Mouse (Mus musculus) adrenal gland (tissue): ENCODE measurements around the gene Lrrc7.

ENCODE experiments used
- intact Hi-C: fragments of 180-260 bp; cut with DNase I; formaldehyde crosslinking; loops from one replicate; pipeline ENCODE4 v1.15.1; 2025
- long read RNA-seq, 2 experiments: library from polyadenylated mRNA; unstranded; transcript quantifications; one replicate each; pipeline ENCODE4 v2.0.0; 2020; ENCODE audit warnings: borderline replicate concordance in 1 of 2; ENCODE audit not compliant: insufficient replicate concordance in 1 of 2

Gene Lrrc7
- long read RNA-seq, experiment 1, result 0 reads
- long read RNA-seq, experiment 2, result 0 reads

DNA sequence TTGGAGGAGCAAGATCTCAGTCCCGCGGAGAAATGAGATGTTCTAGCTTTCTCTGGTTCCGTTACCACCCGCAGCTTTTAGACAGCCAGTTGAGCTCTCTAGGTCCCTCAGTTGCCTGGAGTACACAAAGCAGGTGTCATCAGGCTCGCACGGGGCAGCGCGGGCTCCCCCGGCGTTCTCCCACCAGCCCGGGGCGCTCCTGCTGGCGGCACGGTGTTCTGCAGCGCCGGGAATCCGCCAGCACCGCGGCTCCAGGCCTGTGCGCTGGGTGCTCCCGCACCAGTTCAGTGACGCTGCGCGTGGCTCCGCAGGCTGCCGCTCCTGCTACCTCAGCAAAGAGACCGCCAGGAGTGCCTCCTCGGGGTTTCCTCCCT is at the start of gene Lrrc7:
Gene Lrrc7 (minus strand): TSS at position 235 of the 374 bp plus-strand sequence.
- intact Hi-C loops, result no loop called here

DNA sequence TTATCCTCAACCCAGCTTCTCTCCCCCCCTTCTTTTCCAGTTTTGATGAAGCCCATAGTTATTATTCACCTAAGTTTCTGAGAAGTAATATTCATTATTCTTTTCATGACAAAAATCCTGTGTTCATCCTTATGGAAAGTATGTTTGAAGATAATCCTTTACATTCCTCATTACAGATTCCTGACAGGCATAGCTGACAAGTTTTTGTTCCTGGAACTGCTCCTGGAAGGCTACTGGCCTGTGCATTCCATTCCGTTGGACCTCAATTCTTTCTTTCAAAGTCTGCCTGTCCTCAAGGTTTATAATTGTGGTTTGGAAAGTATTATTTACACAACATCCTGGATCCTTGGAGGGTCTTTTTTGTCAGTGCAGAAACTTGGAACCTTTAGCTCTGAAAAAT is 45.0 kb upstream of the Lrrc7 start:
- intact Hi-C loops, result no loop called here

- intact Hi-C loops, result no loop called here
Observed at GRCm38 (mm10) chr3:158605274-158605673, 43.3 kb upstream of the Lrrc7 start.

- intact Hi-C loops, result no loop called here
Observed at GRCm38 (mm10) chr3:158561256-158561986, 600 bp downstream of the Lrrc7 start.

- intact Hi-C loops, result no loop called here
Observed at GRCm38 (mm10) chr3:158560891-158561255, 1.1 kb downstream of the Lrrc7 start.

GRCm38 (mm10) chr3:158559691-158560650 is 2.0 kb downstream of the Lrrc7 start:
- intact Hi-C loops, result no loop called here

DNA sequence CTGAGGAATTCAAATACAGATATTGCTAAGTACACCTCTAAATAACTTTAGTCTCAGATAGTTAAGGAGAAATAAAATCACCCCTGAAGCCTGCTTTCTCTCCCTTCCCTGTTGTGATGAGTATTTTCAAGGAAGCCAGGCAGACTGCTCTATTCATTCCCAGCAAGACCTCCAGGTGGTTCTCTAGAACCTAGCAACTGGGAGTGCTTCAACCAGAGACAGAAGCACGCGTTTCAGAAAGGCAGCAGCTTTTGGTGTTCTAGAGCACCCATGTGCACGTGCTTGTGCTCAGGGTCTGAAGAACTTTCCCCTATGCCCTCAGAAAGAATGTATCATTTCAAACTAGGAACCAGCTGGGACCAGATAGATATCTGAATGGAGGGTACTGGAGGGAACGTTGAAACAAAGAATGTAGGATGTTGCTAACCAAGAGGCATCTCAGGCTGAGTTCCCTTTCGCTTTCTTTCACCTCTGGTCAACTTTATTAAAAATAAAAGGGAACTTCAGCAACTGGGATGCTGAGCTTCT is 2.8 kb downstream of the Lrrc7 start:
- intact Hi-C loops, result no loop called here

- intact Hi-C loops, result no loop called here
Observed at GRCm38 (mm10) chr3:158558631-158559030, 3.4 kb downstream of the Lrrc7 start.

- intact Hi-C loops, result no loop called here
Observed at GRCm38 (mm10) chr3:158554280-158554679, 7.7 kb downstream of the Lrrc7 start.

GRCm38 (mm10) chr3:158552105-158552504 is 9.9 kb downstream of the Lrrc7 start:
- intact Hi-C loops, result no loop called here

- intact Hi-C loops, result no loop called here
Observed at GRCm38 (mm10) chr3:158543481-158543880, 18.5 kb downstream of the Lrrc7 start.

GRCm38 (mm10) chr3:158532859-158533258 is 29.2 kb downstream of the Lrrc7 start:
- intact Hi-C loops, result no loop called here

DNA sequence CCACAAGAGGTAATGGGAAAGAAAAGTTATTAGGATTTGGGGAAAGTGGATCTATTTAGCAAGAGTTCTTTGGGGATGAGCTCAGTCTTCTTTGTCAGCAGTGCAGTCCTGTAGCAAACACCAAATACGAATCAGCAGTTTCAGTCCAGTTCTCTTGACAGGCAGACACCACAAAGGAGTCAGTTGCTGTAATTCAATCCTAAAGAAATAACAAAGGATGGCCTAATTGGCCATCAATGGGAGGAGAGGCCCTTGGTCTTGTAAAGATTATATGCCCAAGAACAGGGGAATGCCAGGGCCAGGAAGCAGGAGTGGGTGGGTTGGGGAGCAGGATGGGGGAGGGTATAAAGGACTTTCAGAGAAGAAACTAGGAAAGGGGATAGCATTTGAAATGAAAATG is 33.5 kb downstream of the Lrrc7 start:
- intact Hi-C loops, result no loop called here

GRCm38 (mm10) chr3:158493730-158494129 is 68.3 kb downstream of the Lrrc7 start:
- intact Hi-C loops, result no loop called here

DNA sequence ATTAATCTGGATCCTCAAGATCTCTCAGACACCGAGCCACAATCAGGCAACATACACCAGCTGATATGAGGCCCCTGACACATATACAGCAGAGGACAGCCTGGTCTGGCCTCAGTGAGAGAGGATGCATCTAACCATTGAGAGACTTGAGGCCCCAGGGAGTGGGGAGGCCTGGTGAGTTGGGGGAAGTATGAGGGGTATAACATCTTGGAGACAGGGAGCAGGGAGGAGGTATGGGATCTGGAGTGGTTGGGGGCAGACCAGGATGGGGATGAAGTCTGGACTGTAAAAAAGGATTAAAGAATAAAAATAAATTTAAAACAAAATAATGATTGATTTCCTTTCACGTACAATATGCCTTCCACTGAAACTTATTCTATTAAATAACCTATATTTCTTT is 82.3 kb downstream of the Lrrc7 start:
- intact Hi-C loops, result no loop called here

GRCm38 (mm10) chr3:158400600-158400999 is 161.4 kb downstream of the Lrrc7 start:
- intact Hi-C loops, result no loop called here

GRCm38 (mm10) chr3:158391534-158391933 is 170.5 kb downstream of the Lrrc7 start:
- intact Hi-C loops, result no loop called here

- intact Hi-C loops, result no loop called here
Observed at GRCm38 (mm10) chr3:158388076-158388454, 174.0 kb downstream of the Lrrc7 start.

- intact Hi-C loops, result no loop called here
Observed at GRCm38 (mm10) chr3:158387413-158388075, 174.5 kb downstream of the Lrrc7 start.

- intact Hi-C loops, result no loop called here
Observed at GRCm38 (mm10) chr3:158386848-158387247, 175.2 kb downstream of the Lrrc7 start.

DNA sequence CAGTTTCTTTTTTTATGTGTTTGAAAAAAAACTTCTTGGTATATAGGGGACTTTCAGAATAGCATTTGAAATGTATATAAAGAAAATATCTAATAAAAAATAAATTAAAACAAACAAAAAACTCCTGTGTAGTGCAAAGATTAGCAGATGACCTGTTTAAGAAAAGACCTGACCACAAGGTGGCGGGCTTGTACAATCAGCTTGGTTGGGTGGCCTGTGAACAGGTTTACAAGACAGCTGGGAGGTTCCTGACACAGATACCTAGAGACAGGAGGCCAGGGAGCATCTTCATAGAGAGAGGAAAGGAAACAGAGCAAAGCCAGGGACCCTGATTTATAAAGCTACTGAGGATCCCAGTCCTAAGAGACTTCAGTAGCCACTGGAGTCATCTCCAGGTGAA is 186.1 kb downstream of the Lrrc7 start:
- intact Hi-C loops, result loop anchor here (5.0 kb wide), 1 partner anchor 1171 kb away; no protein-coding TSS in a partner anchor

GRCm38 (mm10) chr3:158369169-158369568 is 192.9 kb downstream of the Lrrc7 start:
- intact Hi-C loops, result no loop called here
